Mouse (Mus musculus) midbrain, embryonic 13.5 days (tissue): ENCODE measurements around the gene Klk7. TPM values are rescaled to one million over a fixed set of nuclear protein-coding genes. Genes with fewer than 3 reads are reported as not detected.
A peak's percentile ranks its signal among the peaks of the same experiment; 100 is the strongest.

ENCODE experiments used
- ATAC-seq: fragments of 200-750 bp; cut with Nextera tagmentation; 2 replicates; pipeline ENCODE4 v1.8.0; 2017; ENCODE audit warnings: mild to moderate bottlenecking, moderate TSS enrichment, moderate library complexity
- H3K27ac ChIP-seq: fragments of 300-500 bp; sonication (generic); 2 replicates; pipeline ENCODE4 v1.5.1; 2015; ENCODE audit warnings: inconsistent platforms, mild to moderate bottlenecking, moderate library complexity
- H3K27me3 ChIP-seq: fragments of 300-500 bp; sonication (generic); 2 replicates; pipeline ENCODE4 v1.6.1; 2015; ENCODE audit warnings: mild to moderate bottlenecking, inconsistent platforms
- H3K36me3 ChIP-seq: fragments of 300-500 bp; sonication (generic); 2 replicates; pipeline ENCODE4 v1.6.1; 2015; ENCODE audit warnings: mild to moderate bottlenecking, inconsistent platforms
- H3K4me1 ChIP-seq: fragments of 300-500 bp; sonication (generic); replicated peaks from 2 replicates; pipeline ENCODE4 v1.6.1; 2015; ENCODE audit warnings: inconsistent platforms
- H3K4me2 ChIP-seq: fragments of 300-500 bp; sonication (generic); replicated peaks from 2 replicates; pipeline ENCODE4 v1.6.1; 2015; ENCODE audit warnings: moderate library complexity, mild to moderate bottlenecking, inconsistent platforms
- H3K4me3 ChIP-seq: fragments of 300-500 bp; sonication (generic); replicated peaks from 2 replicates; pipeline ENCODE4 v1.5.1; 2015; ENCODE audit warnings: mild to moderate bottlenecking, inconsistent platforms
- H3K9ac ChIP-seq: fragments of 300-500 bp; sonication (generic); replicated peaks from 2 replicates; pipeline ENCODE4 v1.6.1; 2015; ENCODE audit warnings: mild to moderate bottlenecking, inconsistent platforms
- H3K9me3 ChIP-seq: fragments of 300-500 bp; sonication (generic); 2 replicates; pipeline ENCODE4 v1.6.1; 2016; ENCODE audit warnings: mild to moderate bottlenecking, inconsistent platforms
- WGBS: fragments of 180-500 bp; shearing (Covaris S2); methylation state at CpG from one replicate; pipeline ENCODE4 v1.1.7; 2015; 5-methylcytosine and 5-hydroxymethylcytosine counted together
- polyA plus RNA-seq: library from polyadenylated mRNA; unstranded; fragments of >200 nt; fragmentation: Nextera tagmentation; extraction: Ambion mirVana; gene quantifications from 2 replicates; pipeline ENCODE4 v1.2.1, GENCODE M21; 2015

Gene Klk7
- polyA plus RNA-seq, 1 experiment from 2014 or later: not detected

- peaks cover 17% of the 10 kb centered on the region for H3K4me1 ChIP-seq
- H3K4me3 ChIP-seq: peak overlapping the region; percentile 49
- H3K36me3 ChIP-seq: no peaks in the 10 kb centered on the region
- WGBS: 40% methylated on average over 13 of the region's 13 CpGs
- peaks cover 45% of the 10 kb centered on the region for H3K27me3 ChIP-seq
- H3K9me3 ChIP-seq: no peaks in the 10 kb centered on the region
- H3K9ac ChIP-seq: no peak overlapping the region
- no peak overlapping the region for H3K27ac ChIP-seq
- ATAC-seq: peak; percentile 41
- H3K4me2 ChIP-seq: peak overlapping the region; percentile 78
Measured at GRCm38 (mm10) chr7:43797844-43798462, 13.1 kb upstream of the Klk7 start.

GRCm38 (mm10) chr7:43799876-43800275 lies 11.2 kb upstream of the Klk7 start:
- H3K4me2 ChIP-seq: no peak overlapping the region
- peaks cover 17% of the 10 kb centered on the region for H3K4me1 ChIP-seq
- H3K36me3 ChIP-seq: no peaks in the 10 kb centered on the region
- H3K27ac ChIP-seq: no peak overlapping the region
- no peak overlapping the region for H3K9ac ChIP-seq
- WGBS: 80% methylated on average over 7 of the region's 7 CpGs
- no peak for ATAC-seq
- H3K27me3 ChIP-seq: peaks cover 42% of the 10 kb centered on the region
- H3K4me3 ChIP-seq: no peak overlapping the region
- H3K9me3 ChIP-seq: no peaks in the 10 kb centered on the region

GRCm38 (mm10) chr7:43815211-43815610 lies 4.1 kb downstream of the Klk7 start:
- Histone ChIP-seq H3K27me3 (no peaks in the 10 kb centered on the region), H3K9me3 (no peaks in the 10 kb centered on the region), H3K4me2 (no peak overlapping the region), H3K36me3 (no peaks in the 10 kb centered on the region), H3K27ac (no peak overlapping the region), H3K4me3 (no peak overlapping the region), H3K4me1 (no peaks in the 10 kb centered on the region), H3K9ac (no peak overlapping the region)
- 89% methylated on average over 7 of the region's 7 CpGs for WGBS
- ATAC-seq: no peak

- no peaks in the 10 kb centered on the region for H3K9me3 ChIP-seq
- no peak for ATAC-seq
- no peak overlapping the region for H3K4me3 ChIP-seq
- H3K9ac ChIP-seq: no peak overlapping the region
- H3K4me2 ChIP-seq: no peak overlapping the region
- H3K4me1 ChIP-seq: no peaks in the 10 kb centered on the region
- H3K27ac ChIP-seq: no peak overlapping the region
- H3K36me3 ChIP-seq: no peaks in the 10 kb centered on the region
- H3K27me3 ChIP-seq: no peaks in the 10 kb centered on the region
Measured at GRCm38 (mm10) chr7:43816746-43817145, 5.7 kb downstream of the Klk7 start.

GRCm38 (mm10) chr7:43821581-43821980 lies 10.5 kb downstream of the Klk7 start:
- Histone ChIP-seq H3K9me3 (no peaks in the 10 kb centered on the region), H3K27me3 (no peaks in the 10 kb centered on the region), H3K4me1 (no peaks in the 10 kb centered on the region), H3K4me2 (no peak overlapping the region), H3K36me3 (no peaks in the 10 kb centered on the region), H3K27ac (no peak overlapping the region), H3K9ac (no peak overlapping the region), H3K4me3 (no peak overlapping the region)
- WGBS: 94% methylated on average over 7 of the region's 7 CpGs
- ATAC-seq: no peak

- Histone ChIP-seq H3K27ac (no peak within 1 kb of the TSS), H3K36me3 (no peaks in the 10 kb centered on the region), H3K4me2 (no peak within 1 kb of the TSS), H3K9ac (no peak within 1 kb of the TSS), H3K27me3 (no peaks in the 10 kb centered on the region), H3K4me3 (no peak within 1 kb of the TSS), H3K4me1 (no peaks in the 10 kb centered on the region), H3K9me3 (no peaks in the 10 kb centered on the region)
- WGBS: 79% methylated on average over 10 of the region's 10 CpGs
- no peak for ATAC-seq
Measured at GRCm38 (mm10) chr7:43824199-43824598, 13.1 kb downstream of the Klk7 start, which contains the start of gene Klk6. Gene Klk6, plus strand, starts transcription at chr7:43824499.

GRCm38 (mm10) chr7:43826056-43826455 lies 15.0 kb downstream of the Klk7 start:
- 91% methylated on average over 5 of the region's 5 CpGs for WGBS
- H3K9ac ChIP-seq: no peak overlapping the region
- H3K36me3 ChIP-seq: no peaks in the 10 kb centered on the region
- H3K9me3 ChIP-seq: no peaks in the 10 kb centered on the region
- no peak overlapping the region for H3K4me2 ChIP-seq
- no peaks in the 10 kb centered on the region for H3K4me1 ChIP-seq
- H3K4me3 ChIP-seq: no peak overlapping the region
- no peak for ATAC-seq
- H3K27ac ChIP-seq: no peak overlapping the region
- H3K27me3 ChIP-seq: no peaks in the 10 kb centered on the region

GRCm38 (mm10) chr7:43827706-43828105 lies 16.6 kb downstream of the Klk7 start:
- no peak overlapping the region for H3K4me2 ChIP-seq
- H3K36me3 ChIP-seq: no peaks in the 10 kb centered on the region
- H3K4me1 ChIP-seq: no peaks in the 10 kb centered on the region
- H3K9ac ChIP-seq: no peak overlapping the region
- 90% methylated on average over 4 of the region's 4 CpGs for WGBS
- H3K27me3 ChIP-seq: no peaks in the 10 kb centered on the region
- no peak for ATAC-seq
- H3K9me3 ChIP-seq: no peaks in the 10 kb centered on the region
- H3K27ac ChIP-seq: no peak overlapping the region
- H3K4me3 ChIP-seq: no peak overlapping the region

- Histone ChIP-seq H3K27me3 (no peaks in the 10 kb centered on the region), H3K4me2 (no peak overlapping the region), H3K9me3 (no peaks in the 10 kb centered on the region), H3K9ac (no peak overlapping the region), H3K4me1 (no peaks in the 10 kb centered on the region), H3K4me3 (no peak overlapping the region), H3K27ac (no peak overlapping the region), H3K36me3 (no peaks in the 10 kb centered on the region)
- 86% methylated on average over 8 of the region's 8 CpGs for WGBS
- ATAC-seq: no peak
Measured at GRCm38 (mm10) chr7:43829006-43829405, 17.9 kb downstream of the Klk7 start.

GRCm38 (mm10) chr7:43841701-43842100 lies 30.6 kb downstream of the Klk7 start, which contains the start of gene Klk5:
Gene Klk5, plus strand, starts transcription at chr7:43841971.
- no peak for ATAC-seq
- WGBS: 60% methylated on average over 3 of the region's 3 CpGs
- H3K36me3 ChIP-seq: no peaks in the 10 kb centered on the region
- H3K4me1 ChIP-seq: no peaks in the 10 kb centered on the region
- no peak within 1 kb of the TSS for H3K9ac ChIP-seq
- no peak within 1 kb of the TSS for H3K4me2 ChIP-seq
- H3K4me3 ChIP-seq: no peak within 1 kb of the TSS
- H3K9me3 ChIP-seq: no peaks in the 10 kb centered on the region
- H3K27ac ChIP-seq: no peak within 1 kb of the TSS
- no peaks in the 10 kb centered on the region for H3K27me3 ChIP-seq

GRCm38 (mm10) chr7:43843801-43844200 lies 32.7 kb downstream of the Klk7 start:
- no peak overlapping the region for H3K4me3 ChIP-seq
- H3K4me2 ChIP-seq: no peak overlapping the region
- H3K27me3 ChIP-seq: no peaks in the 10 kb centered on the region
- H3K4me1 ChIP-seq: no peaks in the 10 kb centered on the region
- WGBS: 97% methylated on average over 4 of the region's 4 CpGs
- H3K27ac ChIP-seq: no peak overlapping the region
- ATAC-seq: no peak
- no peaks in the 10 kb centered on the region for H3K36me3 ChIP-seq
- H3K9ac ChIP-seq: no peak overlapping the region
- no peaks in the 10 kb centered on the region for H3K9me3 ChIP-seq

GRCm38 (mm10) chr7:43851616-43852015 lies 40.5 kb downstream of the Klk7 start:
- no peak for ATAC-seq
- Histone ChIP-seq H3K27me3 (no peaks in the 10 kb centered on the region), H3K9ac (no peak overlapping the region), H3K9me3 (no peaks in the 10 kb centered on the region), H3K36me3 (no peaks in the 10 kb centered on the region), H3K4me1 (no peaks in the 10 kb centered on the region), H3K4me3 (no peak overlapping the region), H3K4me2 (no peak overlapping the region), H3K27ac (no peak overlapping the region)
- WGBS: 93% methylated on average over 6 of the region's 6 CpGs
